Mouse (Mus musculus) embryonic fibroblast, embryonic 13.5 days (primary cell): ENCODE measurements around the gene Gm4756.

ENCODE experiments used
- CTCF ChIP-seq: IDR thresholded peaks from 2 replicates; pipeline ENCODE4 v1.5.1; 2011; ENCODE audit warnings: mild to moderate bottlenecking, control low read depth, low read length, moderate library complexity, borderline replicate concordance; ENCODE audit not compliant: insufficient read depth
- POLR2A ChIP-seq: IDR thresholded peaks from 2 replicates; pipeline ENCODE4 v1.6.1; 2011; ENCODE audit warnings: low read depth, mild to moderate bottlenecking, control low read depth, low read length, moderate library complexity

- TF ChIP-seq CTCF: no peak
- no peak for TF ChIP-seq POLR2A
Observed at GRCm38 (mm10) chr12:72694438-72694837, 45.0 kb upstream of the Gm4756 start.
